Mouse (Mus musculus) adrenal gland, postnatal 4 days (tissue): ENCODE data around the gene 1700029H14Rik. TPM values are rescaled to one million over a fixed set of nuclear protein-coding genes. Genes with fewer than 3 reads are reported as not detected.

Experiments used
- DNase-seq, 2 experiments: peaks; one replicate each; pipeline ENCODE4 v3.0.0; 2021 to 2022; ENCODE audit warnings: low spot score in 2 of 2, mixed read lengths in 2 of 2
- long read RNA-seq, 2 experiments: library from polyadenylated mRNA; stranded (forward); transcript quantifications; one replicate each; pipeline ENCODE4 v2.0.0; 2021
- total RNA-seq, 2 experiments: library from RNA; stranded (reverse); gene quantifications; 2 replicates each; pipeline ENCODE4 v1.2.3; 2021

1700029H14Rik gene
- total RNA-seq, result under 1 TPM; 0.22 to 0.37 TPM
- long read RNA-seq, experiment 1, result 0 reads
- long read RNA-seq, experiment 2, result 0 reads

DNA sequence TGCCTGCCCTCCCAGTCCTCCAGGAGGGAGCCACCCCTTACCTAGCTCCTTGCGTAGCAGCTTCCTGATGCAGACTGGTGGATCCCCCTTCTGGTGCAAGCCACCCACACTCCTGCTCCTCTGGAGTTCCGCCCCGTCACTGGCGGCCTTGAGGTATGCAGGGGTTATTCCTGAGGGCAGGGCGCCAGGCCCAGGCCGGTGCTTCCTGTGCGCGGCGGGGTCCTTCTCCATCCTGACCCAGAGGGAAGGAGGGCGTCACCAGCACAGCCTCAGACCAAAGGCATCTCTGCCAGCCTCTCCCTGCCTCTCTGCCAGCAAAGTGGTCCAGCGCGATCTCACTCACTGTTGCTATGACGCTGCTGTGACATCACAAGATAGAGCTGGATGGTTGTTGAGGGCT, at the start of gene 1700029H14Rik:
TSS of gene 1700029H14Rik (minus strand) at position 344 of the 400 bp plus-strand sequence.
- no peak for DNase-seq

DNA sequence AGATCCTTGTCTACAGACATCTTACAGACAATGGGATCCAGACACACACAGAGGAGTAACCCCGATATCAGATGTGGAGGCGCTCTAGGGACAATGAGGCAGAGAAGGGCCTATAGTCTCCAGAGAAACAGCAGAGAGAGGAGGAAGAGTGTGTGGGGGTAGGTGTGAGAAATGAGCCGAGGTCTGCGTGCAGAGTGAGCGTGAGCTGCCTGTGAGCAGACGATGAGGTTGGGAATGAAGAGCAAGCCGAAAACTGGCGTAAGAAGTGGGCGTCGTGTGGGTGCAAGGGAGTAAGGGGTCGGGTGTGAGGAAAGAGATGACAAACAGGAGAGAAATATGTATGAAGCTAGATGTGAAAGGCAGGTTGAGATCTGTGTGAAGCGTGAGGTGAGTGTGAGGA, 49.4 kb upstream of the 1700029H14Rik start:
- DNase-seq, result no peak

DNA sequence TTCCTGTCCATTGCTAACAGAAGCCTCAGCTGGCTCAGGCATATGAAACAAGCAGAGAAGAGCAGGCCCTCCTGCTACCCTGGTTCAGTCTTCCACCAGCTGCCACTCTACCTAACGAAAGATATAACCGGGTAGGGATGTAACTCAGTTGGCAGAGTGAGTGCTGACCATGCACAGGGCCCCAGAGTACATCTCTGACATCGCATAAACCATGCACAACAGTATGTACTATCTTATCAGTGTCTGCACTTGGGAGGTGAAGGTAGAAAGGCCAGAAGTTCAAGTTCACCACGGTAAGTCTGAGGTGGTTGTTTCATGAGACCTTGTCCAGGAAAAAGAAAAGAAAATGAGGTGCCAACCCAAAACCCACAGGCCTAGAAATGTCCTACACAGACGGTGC, 47.7 kb upstream of the 1700029H14Rik start:
- no peak for DNase-seq

DNA sequence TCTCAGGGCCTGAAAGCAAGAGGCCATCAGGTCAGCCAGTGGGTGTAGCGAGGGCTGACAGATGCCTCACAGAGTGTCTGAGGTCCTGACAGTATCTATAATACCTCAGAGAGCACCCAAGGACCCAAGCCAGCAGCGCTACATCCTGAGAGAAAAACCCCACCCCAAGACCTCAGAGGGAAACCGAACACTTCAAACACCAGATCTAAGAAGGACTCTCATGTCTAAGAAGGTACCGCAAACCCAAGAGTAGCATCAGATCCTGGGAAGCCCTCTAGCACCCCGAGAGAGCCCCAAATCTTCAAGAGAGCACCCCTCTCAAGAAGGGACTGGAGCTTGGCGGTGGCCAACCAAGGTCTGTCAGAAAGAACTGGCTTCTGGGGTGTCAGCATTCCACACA, 46.7 kb upstream of the 1700029H14Rik start:
- no peak for DNase-seq

DNA sequence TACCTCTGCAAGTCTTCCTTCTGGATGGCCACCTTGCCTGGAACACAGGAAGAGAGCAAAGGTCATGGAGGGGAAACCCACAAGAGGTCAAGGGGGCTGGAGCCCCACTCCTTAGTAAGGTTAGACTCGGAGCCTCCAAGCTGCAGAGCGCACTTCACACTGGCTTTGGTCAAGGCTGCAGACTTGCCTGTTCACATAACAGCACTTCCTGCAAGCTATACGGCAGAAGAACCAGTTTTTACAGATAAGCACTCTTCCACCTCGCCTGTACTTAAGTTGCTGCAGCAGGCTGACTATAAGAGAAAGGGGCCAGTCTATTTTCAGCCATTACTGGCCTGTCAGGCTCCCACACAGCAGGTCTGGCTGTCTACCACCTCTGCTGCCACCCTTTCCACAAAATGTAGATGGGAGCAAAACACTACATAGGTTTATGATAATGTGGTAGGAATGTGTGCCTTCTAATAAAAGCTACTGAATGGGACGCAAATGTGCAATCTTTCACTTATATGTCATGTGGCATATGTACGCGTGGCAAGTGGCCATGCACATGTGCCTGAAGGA, 43.7 kb upstream of the 1700029H14Rik start:
- DNase-seq, result no peak

DNA sequence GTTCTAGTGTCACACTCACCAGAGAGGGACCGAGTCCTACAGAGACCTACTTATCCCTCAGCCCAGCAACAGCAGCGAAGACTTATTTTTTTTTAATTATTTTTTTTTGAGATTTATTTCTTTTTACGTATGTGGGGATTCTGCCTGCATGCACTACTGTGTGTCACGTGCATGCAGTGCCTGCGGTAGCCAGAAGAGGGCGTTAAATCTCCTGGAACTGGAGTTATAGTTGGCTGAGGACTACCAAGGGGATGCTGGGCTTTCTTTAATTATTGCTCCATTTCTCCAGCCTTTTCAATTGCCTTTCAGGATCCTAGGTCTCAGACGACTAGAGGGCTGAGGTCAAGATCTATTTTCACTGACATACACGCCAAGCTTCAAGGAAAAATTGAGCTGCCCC, 40.4 kb upstream of the 1700029H14Rik start:
- DNase-seq, result no peak

DNA sequence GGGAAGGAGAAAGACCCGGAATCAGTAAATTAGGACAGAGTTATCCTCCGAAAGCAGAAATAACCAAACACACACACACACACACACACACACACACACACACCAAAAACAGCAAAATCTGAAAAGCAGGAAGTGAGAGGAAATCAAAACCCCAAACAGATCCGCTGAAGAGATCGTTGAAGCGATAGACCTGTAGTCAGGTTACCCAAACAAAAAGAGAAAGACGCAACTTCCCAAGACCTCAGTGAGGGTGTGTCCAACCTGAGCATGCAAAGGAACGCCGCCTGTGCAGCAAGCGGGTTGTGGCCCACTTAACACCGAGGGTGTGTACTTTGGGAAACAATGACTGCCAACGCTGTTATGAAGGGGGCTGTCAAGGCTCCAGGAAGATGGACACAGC, 38.9 kb upstream of the 1700029H14Rik start:
- no peak for DNase-seq

DNA sequence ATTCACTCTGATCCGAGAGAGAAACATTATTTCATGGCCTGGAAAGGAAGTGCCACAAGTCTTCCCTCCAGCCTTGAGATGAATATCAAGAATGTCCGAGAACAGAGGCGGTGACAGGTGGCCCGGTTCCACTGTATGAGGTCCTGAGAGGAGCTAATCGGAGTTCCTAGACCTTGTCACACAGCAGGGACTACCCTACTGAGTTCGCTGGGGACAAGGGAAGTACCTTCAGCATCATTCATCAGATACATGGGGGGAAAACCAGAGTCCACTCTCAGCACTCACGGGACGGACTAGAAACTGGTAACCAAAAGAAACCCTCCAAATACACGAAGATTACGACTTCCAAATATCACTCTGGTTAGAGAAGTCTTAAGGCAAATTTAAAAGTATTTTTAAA, 38.5 kb upstream of the 1700029H14Rik start:
- DNase-seq, result no peak

DNA sequence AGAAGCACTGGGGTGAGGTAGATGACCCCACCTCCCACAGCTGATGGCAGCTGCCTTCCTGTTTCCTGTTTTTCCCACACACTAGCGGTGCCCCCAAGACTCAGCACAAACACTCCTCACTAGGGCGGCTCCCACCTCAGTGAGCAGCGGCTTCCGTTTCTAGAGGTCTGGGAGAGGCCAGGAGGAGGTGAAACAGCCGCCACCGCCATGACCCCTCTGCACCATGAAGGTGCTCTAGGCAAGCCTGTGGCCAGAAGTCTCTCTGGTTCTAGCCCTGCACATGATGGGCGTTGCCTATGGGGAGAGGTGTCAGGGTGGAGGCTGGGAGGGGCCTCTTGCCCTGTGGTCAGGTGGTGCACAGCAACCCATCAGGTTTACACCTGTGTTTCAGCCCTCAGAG, 37.9 kb upstream of the 1700029H14Rik start:
- DNase-seq, result no peak

DNA sequence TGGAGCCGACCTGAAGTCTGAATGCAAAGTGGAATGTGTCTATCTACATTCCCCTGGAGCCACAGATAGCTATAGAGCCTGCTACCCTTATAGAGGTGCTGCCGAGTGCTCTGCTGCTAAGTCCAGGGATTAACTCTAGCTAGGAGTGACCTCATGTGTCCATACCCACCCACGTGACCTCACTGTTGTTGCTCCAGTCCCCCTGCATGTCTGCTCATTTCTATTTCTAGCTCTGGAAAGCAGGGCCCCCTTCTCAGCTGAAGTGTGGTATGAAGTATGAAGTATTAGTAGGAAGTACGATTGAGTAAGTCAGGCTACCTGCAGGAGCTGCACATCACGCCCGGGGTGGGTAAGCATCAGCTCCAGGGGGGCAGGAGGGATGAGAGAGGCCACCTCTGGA, 35.5 kb upstream of the 1700029H14Rik start:
- no peak for DNase-seq

DNA sequence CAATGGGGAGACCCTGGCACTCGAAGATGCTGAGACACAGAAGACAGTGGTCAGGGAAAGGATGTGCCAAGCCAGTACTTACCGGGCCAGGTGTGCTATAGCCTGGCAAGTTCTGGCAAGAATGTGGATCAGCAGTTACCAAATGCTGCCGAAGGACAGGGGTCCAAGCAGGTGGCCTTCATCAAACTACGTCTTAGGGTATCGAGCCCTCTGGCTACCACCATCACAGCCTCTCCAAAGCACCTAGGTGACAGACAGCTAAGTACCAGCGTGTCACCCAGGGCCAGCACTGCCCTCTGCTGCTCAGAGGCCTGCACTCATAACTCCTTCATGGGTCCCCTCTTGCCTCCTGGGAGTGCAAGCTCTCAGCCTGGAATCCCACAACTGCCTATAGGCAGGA, 33.6 kb upstream of the 1700029H14Rik start:
- DNase-seq, result no peak

DNA sequence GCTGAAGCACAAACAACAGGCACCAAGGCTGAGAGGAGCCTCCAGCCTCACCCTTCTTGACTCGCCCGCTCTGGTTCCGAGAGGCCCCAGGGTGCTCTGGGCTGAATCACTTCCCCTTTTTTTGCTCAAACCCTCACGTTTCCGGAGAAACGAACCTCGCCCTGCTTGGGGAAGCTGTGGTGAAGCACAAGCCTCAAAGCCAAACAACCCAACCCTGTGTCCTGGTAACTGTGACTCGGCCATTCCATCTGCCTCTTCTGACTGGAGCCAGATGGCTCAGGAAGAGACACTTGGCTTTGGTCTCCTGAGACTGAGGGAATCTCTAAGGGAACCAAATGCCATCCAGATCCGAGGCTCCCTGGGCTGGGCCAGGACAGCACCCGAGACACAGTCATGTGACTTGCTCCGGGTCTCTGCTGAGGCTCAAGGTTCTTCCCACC, 32.6 kb upstream of the 1700029H14Rik start:
- DNase-seq, result no peak

DNA sequence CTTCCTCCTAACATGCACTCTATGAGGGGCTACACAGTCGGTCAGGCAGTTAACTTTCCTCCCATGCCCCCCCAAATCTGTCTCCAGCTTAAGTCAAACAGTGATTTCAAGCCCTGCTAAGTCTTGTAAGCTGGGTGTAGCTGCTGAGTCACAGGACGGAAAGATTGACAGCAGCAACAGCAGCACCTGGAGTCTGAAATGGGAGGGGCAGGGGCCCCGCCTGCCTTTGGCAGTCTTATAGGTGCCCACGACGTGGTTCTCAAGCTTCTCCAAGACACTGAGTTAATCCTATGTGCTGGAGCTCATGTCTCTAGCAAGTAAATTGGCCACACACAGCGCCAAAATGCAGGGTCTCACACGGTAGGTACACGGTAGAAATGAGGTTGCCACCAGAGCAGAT, 31.1 kb upstream of the 1700029H14Rik start:
- no peak for DNase-seq

DNA sequence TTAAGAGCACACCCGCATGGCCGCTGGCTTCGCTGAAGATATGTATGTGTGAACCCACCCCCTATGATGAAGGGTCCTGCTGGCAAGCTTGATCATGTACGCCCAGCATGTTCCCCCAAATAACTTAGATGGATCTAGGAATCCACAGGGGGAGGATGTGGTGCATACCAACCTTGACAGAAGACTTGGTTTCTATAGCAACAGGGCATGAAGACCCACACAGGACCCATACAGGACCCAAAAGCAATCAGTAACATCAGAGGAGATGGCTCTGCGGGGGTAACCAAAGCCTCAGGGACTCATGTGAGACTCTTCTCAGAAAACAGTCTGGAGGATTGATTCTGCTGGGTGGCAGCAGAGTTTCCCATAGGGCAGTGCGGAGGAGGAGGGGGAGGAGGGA, 29.0 kb upstream of the 1700029H14Rik start:
- DNase-seq, result no peak

DNA sequence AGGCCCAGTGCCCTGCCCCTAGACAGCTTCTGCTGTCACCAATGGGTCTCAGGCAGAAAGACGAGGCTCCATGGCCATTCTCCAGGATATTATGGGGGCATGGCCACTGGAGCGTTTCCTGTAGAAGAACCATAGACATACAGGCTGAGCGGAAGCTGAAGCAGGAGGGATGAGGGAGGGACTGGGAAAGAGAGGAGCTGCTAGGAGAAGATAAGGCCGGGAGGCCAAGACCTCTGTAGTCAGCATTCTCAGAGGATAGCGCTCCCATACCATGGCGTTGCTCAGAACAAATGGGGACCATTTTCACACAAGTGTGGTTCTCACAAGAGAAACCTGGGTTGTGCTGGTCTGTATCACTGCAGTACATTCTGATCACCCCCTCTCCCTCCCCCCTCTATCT, 26.8 kb upstream of the 1700029H14Rik start:
- no peak for DNase-seq

DNA sequence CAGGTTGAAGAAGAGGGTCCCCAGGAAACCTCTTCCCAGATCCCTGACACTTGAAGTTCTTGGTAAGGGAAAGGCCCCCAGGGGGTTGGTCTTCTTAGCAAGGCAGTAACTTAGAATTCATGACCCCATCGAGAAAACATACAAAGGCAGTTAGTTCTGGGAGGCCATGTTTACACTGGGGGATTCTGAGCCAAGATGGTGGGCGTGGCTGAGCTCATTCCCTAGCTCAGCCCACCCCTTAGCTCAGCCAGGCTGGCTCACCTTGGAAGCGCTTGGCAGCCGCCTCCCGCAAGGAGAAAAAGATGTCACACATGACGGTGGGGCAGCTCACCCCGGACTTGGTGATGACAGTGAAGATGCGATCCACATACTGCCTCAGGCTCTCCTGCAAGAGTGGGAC, 22.4 kb upstream of the 1700029H14Rik start:
- no peak for DNase-seq

DNA sequence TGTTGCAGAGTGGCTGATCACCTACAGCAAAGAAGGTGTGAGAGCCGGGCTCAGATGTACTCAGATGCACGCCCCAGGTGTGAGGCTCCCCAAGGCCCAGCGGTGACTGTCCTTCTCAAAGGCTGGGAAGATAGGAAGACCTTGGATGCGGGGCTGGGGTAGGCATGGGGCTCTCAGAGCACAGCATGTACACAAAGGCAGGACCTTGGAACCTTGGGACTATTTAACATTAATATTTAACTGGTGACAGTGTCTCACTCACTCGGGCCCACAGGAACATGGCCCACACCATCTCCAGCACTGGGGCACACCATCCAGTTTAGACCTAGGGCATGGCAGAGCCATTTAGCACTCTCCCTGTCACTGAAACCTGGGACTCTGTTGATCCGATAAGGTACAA, 15.6 kb upstream of the 1700029H14Rik start:
- no peak for DNase-seq

DNA sequence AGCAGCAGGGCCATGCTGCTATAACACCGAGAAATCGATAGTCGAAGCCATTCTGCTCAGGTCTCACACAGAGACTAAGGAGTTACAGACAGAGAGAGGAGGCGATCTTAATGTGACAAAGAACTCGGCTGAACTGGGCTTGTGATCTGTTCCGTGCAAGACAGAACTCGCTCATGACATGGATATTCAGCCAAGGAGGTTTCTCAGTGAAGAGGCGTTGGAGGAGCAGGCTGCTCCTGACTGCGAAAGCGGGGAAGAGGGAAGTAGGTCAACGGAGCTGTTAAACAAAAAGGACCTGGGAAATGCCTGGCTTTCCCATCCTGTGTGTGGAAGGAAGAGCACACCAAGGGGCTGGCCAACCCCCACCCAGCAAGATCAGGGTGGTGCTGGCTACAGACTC, 9.7 kb upstream of the 1700029H14Rik start:
- no peak for DNase-seq

DNA sequence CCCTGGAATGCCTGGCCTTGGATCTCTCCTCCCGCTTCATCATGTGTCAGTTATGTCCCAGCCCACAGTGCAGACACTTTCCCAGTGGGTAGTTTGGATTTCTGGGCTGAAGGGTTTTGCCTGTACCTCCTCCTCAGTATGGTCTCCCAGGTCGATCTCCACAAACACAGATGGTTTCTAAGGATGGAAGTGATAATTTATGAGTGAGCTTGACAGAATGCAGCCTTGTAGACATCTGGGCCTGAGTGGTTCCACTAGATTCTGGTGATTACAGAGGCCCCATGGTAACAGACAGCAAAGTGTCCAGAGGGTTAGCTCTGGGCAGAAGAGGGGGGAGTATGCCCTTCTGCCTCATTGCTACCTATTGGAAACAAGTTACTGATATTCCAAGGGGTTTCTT, 4.7 kb downstream of the 1700029H14Rik start:
- DNase-seq, result no peak

DNA sequence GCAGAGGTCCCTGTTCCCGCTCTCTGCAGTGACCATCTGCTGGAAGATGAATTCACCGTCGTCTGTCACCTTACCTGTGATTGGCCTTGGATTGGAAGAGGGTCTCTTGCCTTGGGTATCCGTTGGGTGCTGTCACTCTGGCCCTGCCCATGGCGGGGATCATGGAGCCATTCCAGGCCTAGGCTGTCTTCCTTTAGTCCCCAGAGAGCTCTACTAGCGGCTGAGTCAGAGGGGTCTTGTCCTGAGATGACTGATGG, 10.8 kb downstream of the 1700029H14Rik start:
- no peak for DNase-seq

DNA sequence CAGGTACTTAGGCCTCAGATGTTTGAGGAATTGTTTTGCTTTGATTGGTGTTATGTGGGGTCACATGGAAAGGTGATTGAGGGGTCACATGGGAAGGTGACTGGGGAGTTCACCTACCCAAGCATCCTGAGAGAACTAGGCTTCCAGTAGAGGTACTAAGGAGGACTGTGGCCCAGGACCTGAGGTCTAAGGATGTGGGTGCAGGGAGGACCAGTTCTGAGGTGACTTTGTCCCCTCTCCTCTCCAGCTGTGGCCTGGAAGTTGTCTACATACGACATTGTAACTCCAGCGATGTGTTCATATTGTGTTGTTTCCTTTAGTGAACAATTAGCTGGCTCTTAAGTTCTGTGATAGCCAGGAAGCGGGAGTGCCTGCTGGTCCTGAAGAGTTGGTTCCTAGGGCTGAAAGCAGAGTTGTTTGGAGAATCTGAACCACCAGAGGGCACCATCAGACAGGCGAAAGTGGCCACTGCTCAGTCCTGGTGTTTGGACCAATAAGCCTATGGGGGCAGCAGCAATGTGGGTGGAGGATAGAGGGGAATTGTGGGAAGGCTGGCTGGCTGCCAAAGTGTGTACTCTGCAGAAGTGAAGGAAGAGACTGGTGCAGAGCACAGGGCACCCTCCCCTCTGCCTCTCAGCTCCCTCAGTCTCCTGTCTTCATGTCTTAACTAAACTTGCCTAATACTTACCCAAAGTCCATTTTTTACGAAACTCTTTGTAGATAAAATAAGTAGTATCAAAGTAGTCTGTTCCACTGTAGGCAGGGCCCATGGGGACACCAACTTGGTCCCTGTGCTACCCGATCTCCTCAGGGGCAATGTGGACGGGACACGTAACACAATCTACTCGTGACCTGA, 11.3 kb downstream of the 1700029H14Rik start:
- DNase-seq, result peak; percentile 78 to 79

DNA sequence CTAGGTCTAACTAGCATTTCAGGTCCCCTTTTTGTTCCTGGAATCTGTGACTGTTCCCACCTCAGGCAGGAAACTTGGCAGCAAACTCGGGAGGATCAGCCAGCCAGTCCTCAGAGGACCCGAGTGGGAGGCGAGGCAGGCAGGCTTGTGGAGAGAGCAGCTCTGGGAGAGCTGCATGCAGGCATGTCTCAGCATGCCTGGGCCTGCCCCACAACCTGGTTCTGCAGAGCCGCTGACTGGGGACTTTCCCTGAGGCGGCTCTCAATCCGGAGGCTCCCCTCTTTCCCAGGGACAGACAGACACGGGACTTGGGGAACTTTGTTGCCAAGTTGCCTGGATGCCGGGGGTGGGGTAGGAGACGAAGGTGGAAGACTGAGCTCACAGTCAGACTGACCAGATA, 13.4 kb downstream of the 1700029H14Rik start:
- DNase-seq, result no peak

DNA sequence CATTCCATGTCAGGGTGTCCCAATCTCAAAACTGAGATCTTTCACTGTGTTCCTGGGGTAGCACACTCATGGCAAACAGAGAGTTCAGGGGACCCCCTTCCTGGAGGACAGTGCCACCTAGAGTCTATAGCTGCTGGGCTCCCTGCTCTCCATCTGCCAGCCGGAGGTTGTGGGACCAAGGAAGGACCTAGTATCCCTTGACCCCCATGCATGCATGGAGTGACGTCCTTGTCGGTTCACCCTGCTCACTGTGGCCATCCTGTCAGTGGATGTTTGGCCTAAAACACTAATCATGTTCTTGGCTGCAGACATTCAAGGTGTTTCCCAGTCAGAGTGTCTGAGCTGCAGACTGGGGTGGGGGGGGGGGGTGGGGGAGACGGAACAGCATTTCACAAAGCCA, 14.0 kb downstream of the 1700029H14Rik start:
- no peak for DNase-seq
